Comparison of ENCODE assay signal across 22 mouse cellular contexts in genomic region chr13:100511860-100512364, GRCm38 (mm10). TPM values are rescaled to one million over a fixed set of nuclear protein-coding genes. Genes with fewer than 3 reads are reported as not detected.
DNase-seq lines count a peak whose midpoint lies in the region; ATAC-seq and TF ChIP-seq lines count a peak whose summit lies in the region.
"Had no signal": no experiment of that assay in that cellular context is flagged by ENCODE, and none has a peak within 500 bp of the region (broad histone marks: within the 10 kb centered on the region; RNA-seq: fewer than 3 reads in every experiment).

No protein-coding gene starts in this region.

- 0 out of 2 replicates have a peak, but pooled peaks have one; percentile 10 for TF ChIP-seq EP300 in liver, postnatal 0 days (IDR thresholded peaks at IDR 0.05; ENCODE audit: low read depth)

- H3K9me3 ChIP-seq in lung, embryonic 15.5 days = no peaks in the 10 kb centered on the region
- no peaks in the 10 kb centered on the region for H3K9me3 ChIP-seq in liver, embryonic 13.5 days (replicated peaks)
- no peaks in the 10 kb centered on the region for H3K9me3 ChIP-seq in liver, postnatal 0 days (ENCODE audit: low read length)
- H3K9me3 ChIP-seq: embryonic facial prominence, embryonic 12.5 days; forebrain, embryonic 15.5 days; heart, embryonic 15.5 days; hindbrain, embryonic 10.5 days had no signal

- no peak overlapping the region for H3K4me2 ChIP-seq in lung, embryonic 15.5 days
- H3K4me2 ChIP-seq in liver, embryonic 13.5 days = peak overlapping the region; percentile 48
- no peak overlapping the region for H3K4me2 ChIP-seq in liver, postnatal 0 days (ENCODE audit: low read depth, low read length)
- H3K4me2 ChIP-seq: embryonic facial prominence, embryonic 12.5 days; forebrain, embryonic 15.5 days; heart, embryonic 11.5 days; heart, embryonic 15.5 days; hindbrain, embryonic 14.5 days had no signal

- ATAC-seq in lung, embryonic 15.5 days (ENCODE audit: borderline replicate concordance, extremely low read depth, low FRiP score, low TSS enrichment) = no peak
- peak; percentile 91 for ATAC-seq in liver, embryonic 13.5 days (ENCODE audit: low read depth)
- ATAC-seq in liver, postnatal 0 days = peak; percentile 48
- ATAC-seq: forebrain, embryonic 15.5 days had no signal

- WGBS in lung, embryonic 15.5 days = 29% methylated on average over 4 of the region's 4 CpGs
- WGBS in liver, embryonic 13.5 days (ENCODE audit: insufficient replicate concordance) = 22% methylated on average over 4 of the region's 4 CpGs
- 57% methylated on average over 4 of the region's 4 CpGs for WGBS in liver, postnatal 0 days (ENCODE audit: insufficient replicate concordance)

- no peaks in the 10 kb centered on the region for H3K27me3 ChIP-seq in lung, embryonic 15.5 days
- no peaks in the 10 kb centered on the region for H3K27me3 ChIP-seq in liver, embryonic 13.5 days
- H3K27me3 ChIP-seq in liver, postnatal 0 days (ENCODE audit: insufficient read depth, low read length) = no peaks in the 10 kb centered on the region
- H3K27me3 ChIP-seq: CH12.LX; embryonic facial prominence, embryonic 12.5 days; forebrain, embryonic 15.5 days; heart, embryonic 15.5 days had no signal

- peaks cover 7% of the 10 kb centered on the region; the same call in 1 of the 2 replicates for H3K4me1 ChIP-seq in lung, embryonic 15.5 days
- peaks cover 39% of the 10 kb centered on the region for H3K4me1 ChIP-seq in liver, embryonic 13.5 days (replicated peaks)
- no peaks in the 10 kb centered on the region; the same call in 1 of the 2 replicates for H3K4me1 ChIP-seq in liver, postnatal 0 days (ENCODE audit: insufficient read depth)

- DNase-seq in lung, postnatal 14 days = no peak
- DNase-seq in MEL-GATA-1-ER (ENCODE audit: extremely low read depth, low read depth) = peak; percentile 10
- DNase-seq in liver, embryonic 13.5 days = peak; percentile 48
- DNase-seq in liver, postnatal 0 days = no peak
- no peak for DNase-seq in layer of hippocampus, adult 9-10 months (ENCODE audit: low spot score)
- DNase-seq in frontal cortex, postnatal 25 days (ENCODE audit: low spot score in 2 of 2) = no peak
- DNase-seq in spleen, postnatal 14 days (ENCODE audit: low spot score in 2 of 2) = no peak
- DNase-seq: cerebellum, adult 11-12 months; cerebellum, adult 9-10 months; cerebellum, postnatal 25 days; gastrocnemius, postnatal 14 days; heart, adult 2 months; heart, postnatal 14 days had no signal

- no peak for TF ChIP-seq CTCF in liver, postnatal 0 days (IDR thresholded peaks at IDR 0.05; ENCODE audit: low read depth)

- H3K9ac ChIP-seq in lung, embryonic 15.5 days = no peak overlapping the region
- 0 out of 2 replicates have a peak overlapping the region, but pooled peaks have one; percentile 0 for H3K9ac ChIP-seq in liver, embryonic 13.5 days
- no peak overlapping the region for H3K9ac ChIP-seq in liver, postnatal 0 days (replicated peaks)
- H3K9ac ChIP-seq: embryonic facial prominence, embryonic 12.5 days; forebrain, embryonic 15.5 days; heart, embryonic 15.5 days; hindbrain, embryonic 14.5 days had no signal

- no peaks in the 10 kb centered on the region for H3K36me3 ChIP-seq in lung, embryonic 15.5 days
- no peaks in the 10 kb centered on the region for H3K36me3 ChIP-seq in liver, embryonic 13.5 days
- no peaks in the 10 kb centered on the region for H3K36me3 ChIP-seq in liver, postnatal 0 days (replicated peaks; ENCODE audit: insufficient read depth, low read length)
- H3K36me3 ChIP-seq: embryonic facial prominence, embryonic 12.5 days; forebrain, embryonic 15.5 days; heart, embryonic 15.5 days; hindbrain, embryonic 10.5 days had no signal

- H3K27ac ChIP-seq in lung, embryonic 15.5 days = peak overlapping the region; percentile 37; the same call in 1 of the 2 replicates
- H3K27ac ChIP-seq in liver, embryonic 13.5 days = peak overlapping the region; percentile 76
- H3K27ac ChIP-seq in liver, postnatal 0 days (ENCODE audit: low read depth) = no peak overlapping the region
- H3K27ac ChIP-seq: embryonic facial prominence, embryonic 12.5 days; forebrain, embryonic 15.5 days; heart, adult 2 months; heart, embryonic 15.5 days; hindbrain, embryonic 10.5 days; hindbrain, embryonic 14.5 days had no signal

- H3K4me3 ChIP-seq in lung, embryonic 15.5 days = no peak overlapping the region
- H3K4me3 ChIP-seq in liver, embryonic 13.5 days (replicated peaks) = no peak overlapping the region
- H3K4me3 ChIP-seq in liver, postnatal 0 days (ENCODE audit: low read depth, low read length) = no peak overlapping the region
- H3K4me3 ChIP-seq: embryonic facial prominence, embryonic 12.5 days; forebrain, embryonic 15.5 days; heart, adult 2 months; heart, embryonic 15.5 days; hindbrain, embryonic 10.5 days had no signal

RNA-seq across cellular contexts. Expression of gene Gtf2h2, which starts 19.5 kb away (rescaled TPM):
- 65.2 and 65.4 TPM in 2 replicates for polyA plus RNA-seq in lung, embryonic 15.5 days (2015; fragmentation: Nextera tagmentation; extraction: Ambion mirVana)
- polyA plus RNA-seq in liver, embryonic 13.5 days (2015; fragmentation: Nextera tagmentation; extraction: Ambion mirVana) = 42.5 and 47.7 TPM in 2 replicates
- polyA plus RNA-seq in liver, postnatal 0 days (2015; fragmentation: Nextera tagmentation; extraction: Ambion mirVana) = 13.4 and 14.7 TPM in 2 replicates

RNA-seq across cellular contexts. Expression of gene Ocln, which starts 40.6 kb away (rescaled TPM):
- 32.6 and 34.1 TPM in 2 replicates for polyA plus RNA-seq in lung, embryonic 15.5 days (2015; fragmentation: Nextera tagmentation; extraction: Ambion mirVana)
- polyA plus RNA-seq in liver, embryonic 13.5 days (2015; fragmentation: Nextera tagmentation; extraction: Ambion mirVana) = 5.3 and 6.4 TPM in 2 replicates
- 11.2 and 14.6 TPM in 2 replicates for polyA plus RNA-seq in liver, postnatal 0 days (2015; fragmentation: Nextera tagmentation; extraction: Ambion mirVana)

RNA-seq across cellular contexts. Expression of gene Naip1, which starts 59.2 kb away (rescaled TPM):
- polyA plus RNA-seq in lung, embryonic 15.5 days (2015; fragmentation: Nextera tagmentation; extraction: Ambion mirVana) = 0.05 TPM in 1 of 2 replicates, not detected in the other
- polyA plus RNA-seq in liver, embryonic 13.5 days (2015; fragmentation: Nextera tagmentation; extraction: Ambion mirVana) = not detected in 2 replicates
- 0.04 TPM in 2 replicates for polyA plus RNA-seq in liver, postnatal 0 days (2015; fragmentation: Nextera tagmentation; extraction: Ambion mirVana)
- polyA plus RNA-seq: embryonic facial prominence, embryonic 12.5 days; forebrain, embryonic 11.5 days; forebrain, embryonic 15.5 days; heart, adult 2 months; heart, embryonic 11.5 days; heart, embryonic 15.5 days; hindbrain, embryonic 10.5 days had no signal

Comparison
In these comparisons a context has a peak if more than half of its experiments do, and no peak if none do; other contexts are left out.
1. DNase-seq: peak in MEL-GATA-1-ER (single experiment) and liver, embryonic 13.5 days (single experiment); none in lung, postnatal 14 days (single experiment), liver, postnatal 0 days (single experiment), layer of hippocampus, adult 9-10 months (single experiment), frontal cortex, postnatal 25 days (0 of 2) and spleen, postnatal 14 days (0 of 2).